Mouse (Mus musculus): ENCODE results near the gene Srrt. TPM values are rescaled to one million over a fixed set of nuclear protein-coding genes. Genes with fewer than 3 reads are reported as not detected.

Gene Srrt
- total RNA-seq, 4 experiments from 2014 or later, result 145 to 244 (median 187) TPM

GRCm38 (mm10) chr5:137337190-137337589 is 29.7 kb upstream of the Srrt start:
- DNase-seq, result no peak

- no peak for DNase-seq
Observed at GRCm38 (mm10) chr5:137335066-137335465, 27.6 kb upstream of the Srrt start.

GRCm38 (mm10) chr5:137334317-137334716 is 26.8 kb upstream of the Srrt start:
- DNase-seq, result no peak

GRCm38 (mm10) chr5:137333512-137334174 is 26.2 kb upstream of the Srrt start, which contains the start of gene Slc12a9:
Slc12a9 (minus strand) TSS chr5:137333597.
- DNase-seq, result peak; percentile 92

- no peak for DNase-seq
Observed at GRCm38 (mm10) chr5:137332857-137333511, 25.5 kb upstream of the Srrt start.

- no peak for DNase-seq
Observed at GRCm38 (mm10) chr5:137330910-137331309, 23.4 kb upstream of the Srrt start.

- DNase-seq, result no peak
Observed at GRCm38 (mm10) chr5:137320996-137321395, 13.5 kb upstream of the Srrt start.

GRCm38 (mm10) chr5:137318570-137318969 is 11.1 kb upstream of the Srrt start:
- DNase-seq, result no peak

- DNase-seq, result no peak
Observed at GRCm38 (mm10) chr5:137317361-137317760, 9.9 kb upstream of the Srrt start.

GRCm38 (mm10) chr5:137315084-137315903 is 7.8 kb upstream of the Srrt start:
- DNase-seq, result no peak

- peak; percentile 81 for DNase-seq
Observed at GRCm38 (mm10) chr5:137314193-137315083, 7.0 kb upstream of the Srrt start, which contains the start of gene Trip6. Trip6 (minus strand) TSS chr5:137314404.

GRCm38 (mm10) chr5:137313466-137314192 is 6.2 kb upstream of the Srrt start:
- DNase-seq, result no peak

- no peak for DNase-seq
Observed at GRCm38 (mm10) chr5:137308356-137308755, 882 bp upstream of the Srrt start.

GRCm38 (mm10) chr5:137306439-137307005 is 952 bp downstream of the Srrt start:
- DNase-seq, result no peak

GRCm38 (mm10) chr5:137305822-137306221 is 1.7 kb downstream of the Srrt start:
- no peak for DNase-seq

- DNase-seq, result no peak
Observed at GRCm38 (mm10) chr5:137304816-137305215, 2.7 kb downstream of the Srrt start.

GRCm38 (mm10) chr5:137304165-137304564 is 3.3 kb downstream of the Srrt start:
- no peak for DNase-seq

GRCm38 (mm10) chr5:137303609-137304008 is 3.9 kb downstream of the Srrt start:
- no peak for DNase-seq

- no peak for DNase-seq
Observed at GRCm38 (mm10) chr5:137301253-137301652, 6.2 kb downstream of the Srrt start.

GRCm38 (mm10) chr5:137299240-137299639 is 8.2 kb downstream of the Srrt start:
- no peak for DNase-seq

GRCm38 (mm10) chr5:137297126-137297525 is 10.3 kb downstream of the Srrt start:
- no peak for DNase-seq
